Mouse (Mus musculus): ENCODE measurements around the gene Ephx1.

- TF ChIP-seq EP300 (IDR thresholded peaks at IDR 0.05; ENCODE audit: insufficient read depth, low read depth, low read length) (peak; percentile 89), CTCF (IDR thresholded peaks at IDR 0.05; ENCODE audit: low read depth, low read length) (no peak)
These were observed 41.0 kb downstream of the Ephx1 start for GRCm38 (mm10) chr1:180979484-180980251.
